10 mouse cellular contexts compared by ENCODE assay signal in the genomic region with DNA sequence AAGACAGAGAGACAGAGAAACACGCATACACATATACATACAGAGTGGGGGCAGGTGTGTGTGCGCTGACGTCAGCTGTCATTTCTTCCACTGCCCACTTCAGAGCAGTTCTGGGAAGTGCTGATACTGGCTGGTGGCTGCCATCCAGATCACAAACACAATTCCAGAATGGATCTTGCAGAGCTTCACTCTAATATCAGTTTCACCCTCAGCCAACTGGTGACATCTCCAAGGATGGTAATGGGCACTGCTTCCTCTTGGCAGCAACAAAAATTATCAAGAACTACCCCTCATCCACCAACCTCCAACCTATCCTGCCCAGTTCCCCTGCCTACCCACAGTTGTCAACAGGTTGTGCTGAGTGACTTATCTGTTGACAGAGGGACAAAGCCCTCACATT.
"Had no signal": no experiment of that assay in that cellular context is flagged by ENCODE, and none has a peak within 500 bp of the region (broad histone marks: within the 10 kb centered on the region; RNA-seq: fewer than 3 reads in every experiment).

No protein-coding gene starts in this region.

- ATAC-seq: midbrain, embryonic 13.5 days had no signal

- H3K4me2 ChIP-seq: limb, embryonic 13.5 days; midbrain, embryonic 13.5 days; stomach, embryonic 15.5 days had no signal

- DNase-seq: kidney, postnatal 36 days; left cerebral cortex, postnatal 4 days; lung, adult 18-20 months; right cerebral cortex, postnatal 14 days; thymus, adult 2 months; thymus, postnatal 25 days had no signal

- H3K9ac ChIP-seq: limb, embryonic 13.5 days; liver, embryonic 14.5 days; midbrain, embryonic 13.5 days; stomach, embryonic 15.5 days had no signal

- H3K36me3 ChIP-seq: limb, embryonic 13.5 days; midbrain, embryonic 13.5 days; stomach, embryonic 15.5 days had no signal

- H3K4me3 ChIP-seq: limb, embryonic 13.5 days; midbrain, embryonic 13.5 days; stomach, embryonic 15.5 days had no signal

- H3K27ac ChIP-seq: limb, embryonic 13.5 days; liver, embryonic 14.5 days; midbrain, embryonic 13.5 days; stomach, embryonic 15.5 days had no signal

- H3K9me3 ChIP-seq: limb, embryonic 13.5 days; midbrain, embryonic 13.5 days; stomach, embryonic 15.5 days had no signal

- H3K27me3 ChIP-seq: limb, embryonic 13.5 days; midbrain, embryonic 13.5 days; stomach, embryonic 15.5 days had no signal

- H3K4me1 ChIP-seq: stomach, embryonic 15.5 days had no signal
